Mouse (Mus musculus) heart, embryonic 11.5 days (tissue): ENCODE data around the gene Adarb1. TPM values are rescaled to one million over a fixed set of nuclear protein-coding genes. Genes with fewer than 3 reads are reported as not detected.

Experiments used
- ATAC-seq: fragments of 200-750 bp; cut with Nextera tagmentation; replicated peaks from 2 replicates; pipeline ENCODE4 v1.8.0; 2017; ENCODE audit warnings: moderate library complexity; ENCODE audit not compliant: insufficient number of reproducible peaks, low FRiP score, low TSS enrichment
- H3K27ac ChIP-seq: fragments of 300-500 bp; sonication (generic); 2 replicates; pipeline ENCODE4 v1.5.1; 2014; ENCODE audit warnings: mild to moderate bottlenecking, low read depth, low read length
- H3K27me3 ChIP-seq: fragments of 300-500 bp; sonication (generic); 2 replicates; pipeline ENCODE4 v1.6.1; 2014; ENCODE audit warnings: mild to moderate bottlenecking, low read length, mixed read lengths; ENCODE audit not compliant: control insufficient read depth, insufficient read depth
- H3K36me3 ChIP-seq: fragments of 300-500 bp; sonication (generic); 2 replicates; pipeline ENCODE4 v1.6.1; 2014; ENCODE audit warnings: mild to moderate bottlenecking, low read length, moderate library complexity, mixed read lengths; ENCODE audit not compliant: control insufficient read depth, insufficient read depth
- H3K4me1 ChIP-seq: fragments of 300-500 bp; sonication (generic); 2 replicates; pipeline ENCODE4 v1.6.1; 2014; ENCODE audit warnings: low read length; ENCODE audit not compliant: control insufficient read depth, insufficient read depth
- H3K4me2 ChIP-seq: fragments of 300-500 bp; sonication (generic); 2 replicates; pipeline ENCODE4 v1.6.1; 2014; ENCODE audit warnings: mild to moderate bottlenecking, moderate library complexity
- H3K4me3 ChIP-seq: fragments of 300-500 bp; sonication (generic); 2 replicates; pipeline ENCODE4 v1.5.1; 2014; ENCODE audit warnings: low read depth, low read length
- H3K9ac ChIP-seq: fragments of 300-500 bp; sonication (generic); 2 replicates; pipeline ENCODE4 v1.6.1; 2014; ENCODE audit warnings: mild to moderate bottlenecking, low read depth, low read length, moderate library complexity
- H3K9me3 ChIP-seq: fragments of 300-500 bp; sonication (generic); replicated peaks from 2 replicates; pipeline ENCODE4 v1.6.1; 2016; ENCODE audit warnings: low read length; ENCODE audit not compliant: control insufficient read depth
- WGBS: fragments of 180-500 bp; shearing (Covaris S2); extraction: QIAGEN DNeasy Blood & Tissue Kit; methylation state at CpG from one replicate; pipeline ENCODE4 v1.1.7; 2014; ENCODE audit not compliant: insufficient replicate concordance; 5-methylcytosine and 5-hydroxymethylcytosine counted together
- polyA plus RNA-seq: library from polyadenylated mRNA; unstranded; fragments of >200 nt; fragmentation: Nextera tagmentation; extraction: Ambion mirVana; gene quantifications from 2 replicates; pipeline ENCODE4 v1.2.1, GENCODE M21; 2014

Gene Adarb1
- 8.7 and 8.8 TPM in 2 replicates for polyA plus RNA-seq

- Histone ChIP-seq H3K4me1 (peaks cover 16% of the 10 kb centered on the region), H3K9me3 (no peaks in the 10 kb centered on the region), H3K9ac (peak within 1 kb of the TSS; percentile 85), H3K4me2 (peak within 1 kb of the TSS; percentile 99), H3K27ac (no peak within 1 kb of the TSS), H3K4me3 (peak within 1 kb of the TSS; percentile 65), H3K27me3 (peaks cover 7% of the 10 kb centered on the region), H3K36me3 (no peaks in the 10 kb centered on the region)
- ATAC-seq: peak; percentile 84
- 0% methylated on average over 51 of the region's 57 CpGs for WGBS
Measured at GRCm38 (mm10) chr10:77418138-77418537, at the start of gene Adarb1. Gene Adarb1, minus strand, starts transcription at chr10:77418270.

DNA sequence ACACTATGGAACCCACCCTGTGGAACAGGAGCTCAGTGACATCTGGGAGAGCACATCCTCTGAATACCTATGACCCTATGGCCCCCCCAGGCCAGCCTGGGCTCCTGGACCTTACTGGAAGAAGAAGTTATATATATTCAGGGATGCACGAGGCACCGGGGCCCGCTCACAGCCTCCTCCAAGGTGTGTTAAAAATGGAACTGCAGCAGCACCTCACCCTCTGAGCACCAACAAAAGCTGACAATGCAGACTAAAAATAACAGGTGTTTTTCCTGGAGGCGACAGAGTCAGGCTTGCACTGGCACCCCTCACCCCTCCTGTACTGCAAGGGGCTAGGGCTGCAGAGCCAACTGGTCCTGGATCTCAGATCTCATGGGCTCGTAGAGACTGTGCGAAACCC, 49.3 kb upstream of the Adarb1 start:
- Histone ChIP-seq H3K4me3 (no peak overlapping the region), H3K27me3 (no peaks in the 10 kb centered on the region), H3K4me2 (no peak overlapping the region), H3K36me3 (no peaks in the 10 kb centered on the region), H3K4me1 (peaks cover 18% of the 10 kb centered on the region), H3K9ac (no peak overlapping the region), H3K27ac (no peak overlapping the region), H3K9me3 (no peaks in the 10 kb centered on the region)
- 59% methylated on average over 6 of the region's 6 CpGs for WGBS
- no peak for ATAC-seq

GRCm38 (mm10) chr10:77465902-77466301, 47.8 kb upstream of the Adarb1 start:
- WGBS: 80% methylated on average over 5 of the region's 5 CpGs
- no peak overlapping the region for H3K4me2 ChIP-seq
- no peak for ATAC-seq
- no peak overlapping the region for H3K27ac ChIP-seq
- no peaks in the 10 kb centered on the region for H3K36me3 ChIP-seq
- H3K27me3 ChIP-seq: no peaks in the 10 kb centered on the region
- H3K9me3 ChIP-seq: no peaks in the 10 kb centered on the region
- peaks cover 18% of the 10 kb centered on the region for H3K4me1 ChIP-seq
- no peak overlapping the region for H3K9ac ChIP-seq
- no peak overlapping the region for H3K4me3 ChIP-seq

GRCm38 (mm10) chr10:77464181-77464936, 46.3 kb upstream of the Adarb1 start:
- Histone ChIP-seq H3K9ac (no peak overlapping the region), H3K27me3 (no peaks in the 10 kb centered on the region), H3K4me3 (no peak overlapping the region), H3K4me2 (no peak overlapping the region), H3K36me3 (no peaks in the 10 kb centered on the region), H3K4me1 (peaks cover 24% of the 10 kb centered on the region), H3K9me3 (no peaks in the 10 kb centered on the region), H3K27ac (no peak overlapping the region)
- WGBS: 71% methylated on average over 10 of the region's 10 CpGs
- ATAC-seq: no peak

DNA sequence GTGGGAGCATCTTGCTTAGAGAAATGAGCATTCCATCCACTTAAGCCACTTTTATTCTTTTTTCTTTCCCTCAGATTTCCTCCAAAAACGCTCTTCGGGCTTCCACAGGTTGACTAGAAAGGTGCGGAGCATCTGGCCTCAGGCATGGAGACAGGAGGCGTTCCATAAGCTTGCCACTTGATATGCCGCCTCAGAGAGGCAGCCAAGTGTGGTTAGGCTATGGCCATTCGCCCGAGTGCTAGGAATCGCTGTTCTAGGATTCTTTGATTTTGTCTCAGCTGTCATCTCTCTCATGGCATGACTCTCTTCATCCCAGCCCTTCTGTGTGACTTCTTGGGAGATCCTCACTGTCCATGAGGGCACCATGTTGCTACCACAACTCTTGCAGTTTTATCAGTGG, 43.1 kb upstream of the Adarb1 start:
- Histone ChIP-seq H3K27me3 (no peaks in the 10 kb centered on the region), H3K9me3 (no peaks in the 10 kb centered on the region), H3K27ac (no peak overlapping the region), H3K4me2 (no peak overlapping the region), H3K9ac (no peak overlapping the region), H3K36me3 (no peaks in the 10 kb centered on the region), H3K4me1 (peaks cover 20% of the 10 kb centered on the region), H3K4me3 (no peak overlapping the region)
- ATAC-seq: no peak
- 85% methylated on average over 8 of the region's 8 CpGs for WGBS

DNA sequence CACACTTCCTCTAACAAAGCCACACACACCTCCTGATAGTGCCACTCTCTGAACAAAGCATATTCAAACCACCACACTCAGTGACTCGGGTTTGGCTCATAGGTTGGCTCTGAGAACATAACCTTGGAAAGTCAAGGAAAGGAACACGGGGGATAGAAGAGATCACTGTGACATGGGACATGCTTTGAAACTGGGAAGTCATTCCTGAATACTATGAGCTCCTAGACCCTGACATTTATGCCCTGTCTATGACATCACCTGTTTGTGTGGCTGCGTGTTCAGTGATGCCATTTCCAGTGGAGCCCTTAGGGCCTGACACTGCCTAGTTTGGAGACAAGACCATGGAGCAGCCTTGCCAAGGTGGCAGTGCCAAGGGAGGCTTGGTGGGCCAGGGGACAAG, 39.6 kb upstream of the Adarb1 start:
- WGBS: 81% methylated on average over 3 of the region's 3 CpGs
- H3K27me3 ChIP-seq: no peaks in the 10 kb centered on the region
- no peak for ATAC-seq

DNA sequence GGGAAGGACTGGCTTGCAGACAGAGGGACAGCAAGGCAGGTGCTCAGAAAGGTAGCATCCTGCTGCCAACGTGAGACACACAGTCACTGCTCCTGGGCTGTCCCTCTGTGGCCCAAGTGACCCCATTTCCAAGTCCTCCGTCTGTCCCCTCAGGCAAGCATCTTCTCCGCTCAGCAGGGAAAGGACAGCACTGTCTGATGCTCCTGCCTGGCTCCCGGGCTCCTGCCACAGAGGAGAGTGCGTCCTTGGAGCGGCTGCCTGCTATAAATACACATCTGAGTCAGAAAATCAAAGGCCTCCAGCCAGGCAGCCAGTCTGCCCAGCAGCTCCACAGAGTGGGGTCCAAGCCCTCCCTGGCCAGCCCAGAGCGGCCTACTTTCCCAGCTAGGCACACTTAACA, 38.4 kb upstream of the Adarb1 start:
- no peak overlapping the region for H3K4me2 ChIP-seq
- H3K4me1 ChIP-seq: peaks cover 34% of the 10 kb centered on the region
- H3K36me3 ChIP-seq: no peaks in the 10 kb centered on the region
- no peaks in the 10 kb centered on the region for H3K9me3 ChIP-seq
- 43% methylated on average over 7 of the region's 7 CpGs for WGBS
- H3K4me3 ChIP-seq: no peak overlapping the region
- no peak overlapping the region; the same call in 1 of the 2 replicates for H3K9ac ChIP-seq
- H3K27me3 ChIP-seq: no peaks in the 10 kb centered on the region
- H3K27ac ChIP-seq: peak overlapping the region; percentile 86
- peak; percentile 48; the same call in 1 of the 2 replicates for ATAC-seq

More for the DNA sequence above, 39.6 kb upstream of the Adarb1 start:
- no peak overlapping the region for H3K4me2 ChIP-seq
- H3K9me3 ChIP-seq: no peaks in the 10 kb centered on the region
- H3K4me1 ChIP-seq: peaks cover 31% of the 10 kb centered on the region
- no peak overlapping the region for H3K9ac ChIP-seq
- no peak overlapping the region for H3K27ac ChIP-seq
- no peak overlapping the region for H3K4me3 ChIP-seq
- H3K36me3 ChIP-seq: no peaks in the 10 kb centered on the region

- no peak for ATAC-seq
- Histone ChIP-seq H3K27ac (peak overlapping the region; percentile 86), H3K9me3 (no peaks in the 10 kb centered on the region), H3K4me3 (no peak overlapping the region), H3K27me3 (no peaks in the 10 kb centered on the region), H3K36me3 (no peaks in the 10 kb centered on the region), H3K4me1 (peaks cover 36% of the 10 kb centered on the region), H3K9ac (peak overlapping the region; percentile 52; the same call in 1 of the 2 replicates), H3K4me2 (no peak overlapping the region)
- WGBS: 55% methylated on average over 14 of the region's 14 CpGs
Measured at GRCm38 (mm10) chr10:77455251-77456010, 37.4 kb upstream of the Adarb1 start.
